Mouse (Mus musculus): ENCODE measurements around the gene Dab2ip. TPM values are rescaled to one million over a fixed set of nuclear protein-coding genes. Genes with fewer than 3 reads are reported as not detected.
A peak's percentile ranks its signal among the peaks of the same experiment; 100 is the strongest.

Dab2ip gene
- polyA plus RNA-seq, 1 experiment from 2014 or later: 68.1 TPM

DNA sequence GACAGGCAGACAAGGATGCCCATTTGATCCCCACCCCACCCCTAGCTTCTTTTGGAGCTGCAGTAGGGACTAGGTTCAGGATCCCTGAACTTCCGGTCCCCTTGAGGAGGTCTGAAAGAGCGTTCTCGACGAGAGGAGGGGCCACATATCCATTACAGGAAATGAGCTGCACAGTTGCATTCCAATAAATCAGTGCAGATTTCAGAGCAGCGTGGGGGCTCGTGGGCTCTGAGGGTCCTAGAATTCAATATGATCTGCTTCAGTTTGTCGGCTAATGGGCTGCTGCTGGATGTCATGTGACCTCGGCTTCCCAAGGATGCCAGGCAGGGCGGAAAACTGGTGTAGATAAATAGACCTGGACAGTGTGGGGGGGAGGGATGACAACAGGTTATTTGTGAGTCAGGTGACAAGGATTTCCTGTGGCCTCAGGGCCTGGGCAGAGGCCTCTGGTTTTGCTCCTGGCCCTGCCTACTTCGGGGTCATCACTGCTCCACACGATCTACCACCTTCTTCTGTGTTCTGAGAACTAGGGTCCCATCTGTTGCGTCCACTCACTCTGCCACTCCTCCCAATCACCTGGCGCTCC is 181.7 kb downstream of the Dab2ip start:
- no peak overlapping the region for H3K4me2 ChIP-seq (replicated peaks)
- H3K4me1 ChIP-seq: peaks cover 21% of the 10 kb centered on the region
- no peaks in the 10 kb centered on the region for H3K9me3 ChIP-seq (replicated peaks)
- no peak overlapping the region for H3K27ac ChIP-seq
- WGBS: 63% methylated on average over 13 of the region's 13 CpGs
- no peak overlapping the region for H3K4me3 ChIP-seq
- no peaks in the 10 kb centered on the region for H3K27me3 ChIP-seq
- no peak overlapping the region for H3K9ac ChIP-seq
- no peak for ATAC-seq (ENCODE audit: low FRiP score)
- no peaks in the 10 kb centered on the region for H3K36me3 ChIP-seq

- no peaks in the 10 kb centered on the region for H3K9me3 ChIP-seq (replicated peaks)
- no peak for ATAC-seq (ENCODE audit: low FRiP score)
- H3K9ac ChIP-seq: no peak overlapping the region
- H3K4me1 ChIP-seq: peaks cover 36% of the 10 kb centered on the region
- no peak overlapping the region for H3K27ac ChIP-seq
- H3K27me3 ChIP-seq: no peaks in the 10 kb centered on the region
- H3K36me3 ChIP-seq: no peaks in the 10 kb centered on the region
- H3K4me3 ChIP-seq: no peak overlapping the region
- 87% methylated on average over 10 of the region's 10 CpGs for WGBS
- no peak overlapping the region for H3K4me2 ChIP-seq (replicated peaks)
These were observed 187.8 kb downstream of the Dab2ip start for GRCm38 (mm10) chr2:35745876-35746275.

GRCm38 (mm10) chr2:35746638-35747037 is 188.6 kb downstream of the Dab2ip start:
- no peak overlapping the region for H3K27ac ChIP-seq
- 0 out of 2 replicates have a peak, but pooled peaks have one; percentile 33 for ATAC-seq (ENCODE audit: low FRiP score)
- no peak overlapping the region for H3K9ac ChIP-seq
- no peaks in the 10 kb centered on the region for H3K27me3 ChIP-seq
- H3K4me3 ChIP-seq: no peak overlapping the region
- no peak overlapping the region for H3K4me2 ChIP-seq (replicated peaks)
- no peaks in the 10 kb centered on the region for H3K9me3 ChIP-seq (replicated peaks)
- H3K4me1 ChIP-seq: peaks cover 34% of the 10 kb centered on the region
- WGBS: 29% methylated on average over 5 of the region's 7 CpGs
- no peaks in the 10 kb centered on the region for H3K36me3 ChIP-seq

DNA sequence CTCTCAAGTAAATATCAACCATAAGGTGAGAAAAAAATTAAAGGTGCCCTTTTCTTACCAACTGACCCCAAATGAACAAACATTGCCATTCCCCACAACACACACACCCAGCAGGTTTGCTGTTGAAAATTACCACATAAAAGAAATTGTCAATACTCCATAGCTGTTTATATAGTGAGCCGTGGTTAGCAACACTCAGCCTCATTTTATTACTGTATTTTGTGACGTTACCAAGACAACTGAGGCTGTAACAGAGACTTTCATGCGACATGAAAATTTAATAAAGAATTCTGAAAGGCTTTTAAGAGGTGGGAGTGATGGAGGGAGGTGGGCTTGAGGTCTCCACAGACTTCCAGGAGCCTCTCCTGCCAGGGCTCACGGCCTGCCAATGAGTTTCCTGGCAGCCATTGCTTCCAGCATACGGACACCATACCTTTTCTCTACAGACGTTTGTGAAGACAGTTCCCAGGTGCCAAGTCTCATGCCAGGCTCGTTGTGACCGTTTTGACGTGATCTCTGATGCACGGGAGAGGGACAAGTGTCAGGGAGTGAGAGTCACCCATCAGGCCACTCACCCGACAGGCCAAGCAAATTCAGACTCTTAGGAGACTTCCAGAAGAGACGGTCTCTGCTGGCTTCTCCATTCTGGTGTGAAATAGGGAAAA is 189.4 kb downstream of the Dab2ip start:
- 79% methylated on average over 12 of the region's 12 CpGs for WGBS
- H3K4me1 ChIP-seq: peaks cover 36% of the 10 kb centered on the region

DNA sequence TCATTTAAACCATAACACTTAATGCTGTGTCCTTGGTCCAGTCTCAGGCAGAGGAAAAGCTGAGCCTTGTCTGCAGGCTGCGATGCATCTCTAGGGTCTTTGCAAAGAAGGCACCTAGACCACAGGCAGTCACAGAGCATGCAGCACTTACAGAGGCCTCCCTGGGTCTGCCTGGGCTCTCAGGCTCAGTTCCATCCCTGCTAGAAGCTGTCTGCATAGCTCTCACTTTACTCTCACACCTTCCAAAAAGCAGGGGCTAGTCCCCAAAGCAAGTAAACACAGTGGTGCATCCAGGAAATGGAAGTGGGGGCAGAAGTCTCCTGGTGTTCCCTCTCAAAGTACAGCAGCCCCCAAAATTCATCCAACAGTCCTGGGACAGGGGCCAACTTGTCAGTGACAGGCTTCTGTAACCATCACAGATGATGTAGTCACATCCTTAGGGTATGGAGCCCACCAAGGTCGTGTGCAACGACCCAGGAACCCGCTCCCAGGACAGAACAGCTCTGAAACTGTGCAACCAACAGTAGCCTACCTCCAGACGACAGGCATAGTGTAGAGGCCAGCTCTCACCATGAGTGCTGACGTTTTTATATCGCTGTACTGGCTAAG is 192.6 kb downstream of the Dab2ip start:
- H3K9me3 ChIP-seq (replicated peaks): no peaks in the 10 kb centered on the region
- H3K4me3 ChIP-seq: no peak overlapping the region
- 64% methylated on average over 7 of the region's 7 CpGs for WGBS
- H3K4me1 ChIP-seq: peaks cover 36% of the 10 kb centered on the region
- H3K27ac ChIP-seq: no peak overlapping the region
- H3K4me2 ChIP-seq (replicated peaks): no peak overlapping the region
- no peaks in the 10 kb centered on the region for H3K36me3 ChIP-seq
- ATAC-seq (ENCODE audit: low FRiP score): no peak
- H3K27me3 ChIP-seq: no peaks in the 10 kb centered on the region
- no peak overlapping the region for H3K9ac ChIP-seq

More for the DNA sequence above, 189.4 kb downstream of the Dab2ip start:
- no peak overlapping the region for H3K27ac ChIP-seq
- no peaks in the 10 kb centered on the region for H3K36me3 ChIP-seq
- no peak overlapping the region for H3K9ac ChIP-seq
- no peaks in the 10 kb centered on the region for H3K27me3 ChIP-seq
- ATAC-seq (ENCODE audit: low FRiP score): no peak
- no peak overlapping the region for H3K4me2 ChIP-seq (replicated peaks)
- no peaks in the 10 kb centered on the region for H3K9me3 ChIP-seq (replicated peaks)
- H3K4me3 ChIP-seq: no peak overlapping the region

- 83% methylated on average over 18 of the region's 18 CpGs for WGBS
- H3K9ac ChIP-seq: no peak overlapping the region
- no peak overlapping the region for H3K4me3 ChIP-seq
- H3K9me3 ChIP-seq (replicated peaks): no peaks in the 10 kb centered on the region
- H3K36me3 ChIP-seq: no peaks in the 10 kb centered on the region
- no peaks in the 10 kb centered on the region for H3K27me3 ChIP-seq
- H3K4me1 ChIP-seq: peaks cover 29% of the 10 kb centered on the region
- H3K27ac ChIP-seq: no peak overlapping the region
- H3K4me2 ChIP-seq (replicated peaks): no peak overlapping the region
- no peak for ATAC-seq (ENCODE audit: low FRiP score)
These were observed 193.9 kb downstream of the Dab2ip start for GRCm38 (mm10) chr2:35751781-35752505.

DNA sequence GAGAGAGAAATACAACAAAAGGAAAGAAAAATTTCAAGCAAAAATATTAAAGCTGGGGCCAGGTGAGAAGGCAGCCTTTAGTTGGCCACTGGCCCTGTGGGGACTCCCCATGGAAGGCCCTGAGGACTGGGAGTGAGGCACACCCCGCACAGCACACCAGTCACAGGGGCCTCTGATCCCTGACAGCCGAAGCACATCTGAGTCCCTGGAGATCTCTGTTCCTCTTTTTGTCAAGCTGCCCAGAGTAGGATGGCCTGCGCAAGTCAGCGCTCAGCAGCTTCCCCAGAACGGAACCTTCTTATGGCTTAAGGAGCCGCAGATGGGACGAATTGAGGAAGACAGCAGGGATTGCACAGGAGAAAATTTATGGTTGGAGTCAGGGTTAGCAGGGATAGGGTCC is 198.4 kb downstream of the Dab2ip start:
- WGBS: 73% methylated on average over 7 of the region's 7 CpGs
- no peaks in the 10 kb centered on the region for H3K9me3 ChIP-seq (replicated peaks)
- no peaks in the 10 kb centered on the region for H3K36me3 ChIP-seq
- H3K27me3 ChIP-seq: no peaks in the 10 kb centered on the region
- no peak overlapping the region for H3K9ac ChIP-seq
- H3K4me3 ChIP-seq: no peak overlapping the region
- ATAC-seq (ENCODE audit: low FRiP score): no peak
- peaks cover 14% of the 10 kb centered on the region; the same call in 1 of the 2 replicates for H3K4me1 ChIP-seq
- no peak overlapping the region for H3K4me2 ChIP-seq (replicated peaks)
- no peak overlapping the region for H3K27ac ChIP-seq

DNA sequence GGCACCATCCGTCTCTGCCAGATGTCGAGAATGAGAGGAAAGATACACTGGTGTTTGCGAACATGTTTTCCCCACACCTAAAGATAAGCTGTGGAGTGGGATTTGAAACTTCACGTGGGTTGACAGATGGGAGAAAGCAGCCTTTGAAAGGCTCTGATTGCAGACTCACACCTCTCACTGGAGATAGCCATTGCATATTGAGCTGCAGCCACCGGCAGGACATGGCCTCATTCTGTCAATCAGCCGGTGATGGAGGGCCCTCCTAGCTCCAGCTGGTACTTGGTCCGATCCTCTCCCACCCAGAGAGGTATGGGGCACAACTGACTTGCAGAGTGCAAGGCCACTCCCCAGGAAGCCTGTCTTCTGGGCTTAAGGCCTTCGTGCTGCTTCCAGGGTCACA is 202.3 kb downstream of the Dab2ip start:
- Histone ChIP-seq H3K4me2 (replicated peaks) (no peak overlapping the region), H3K36me3 (no peaks in the 10 kb centered on the region), H3K27me3 (no peaks in the 10 kb centered on the region), H3K9me3 (replicated peaks) (no peaks in the 10 kb centered on the region), H3K4me3 (no peak overlapping the region), H3K27ac (peak overlapping the region; percentile 25; the same call in 1 of the 2 replicates), H3K9ac (no peak overlapping the region), H3K4me1 (peaks cover 10% of the 10 kb centered on the region; the same call in 1 of the 2 replicates)
- 62% methylated on average over 8 of the region's 8 CpGs for WGBS
- ATAC-seq (ENCODE audit: low FRiP score): no peak

DNA sequence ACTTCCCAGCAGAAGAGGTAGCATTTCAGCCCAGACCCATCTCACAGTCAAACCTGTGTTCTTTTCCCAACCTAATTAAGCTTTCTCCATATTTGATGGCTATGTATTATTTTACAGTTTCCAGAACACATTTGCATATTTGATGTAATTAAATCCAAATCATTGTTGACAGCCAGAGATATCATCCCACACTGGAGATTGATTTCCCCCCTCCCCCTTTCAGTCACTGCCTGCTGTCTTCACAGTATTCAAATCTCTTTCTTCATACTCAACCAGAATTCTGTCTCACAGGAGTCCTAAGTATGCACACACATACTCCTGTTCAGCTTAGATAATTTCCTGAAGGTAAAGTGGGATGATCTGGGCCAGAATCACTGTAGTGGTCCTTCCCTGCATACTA is 202.8 kb downstream of the Dab2ip start:
- Histone ChIP-seq H3K4me1 (peaks cover 10% of the 10 kb centered on the region; the same call in 1 of the 2 replicates), H3K27ac (no peak overlapping the region), H3K4me3 (no peak overlapping the region), H3K9ac (no peak overlapping the region), H3K36me3 (no peaks in the 10 kb centered on the region), H3K9me3 (replicated peaks) (no peaks in the 10 kb centered on the region), H3K27me3 (no peaks in the 10 kb centered on the region), H3K4me2 (replicated peaks) (no peak overlapping the region)
- peak; percentile 32; the same call in 1 of the 2 replicates for ATAC-seq (ENCODE audit: low FRiP score)

- no peak overlapping the region for H3K9ac ChIP-seq
- no peaks in the 10 kb centered on the region for H3K27me3 ChIP-seq
- H3K27ac ChIP-seq: no peak overlapping the region
- H3K36me3 ChIP-seq: no peaks in the 10 kb centered on the region
- H3K4me2 ChIP-seq (replicated peaks): no peak overlapping the region
- no peaks in the 10 kb centered on the region for H3K9me3 ChIP-seq (replicated peaks)
- peaks cover 13% of the 10 kb centered on the region for H3K4me1 ChIP-seq
- no peak overlapping the region for H3K4me3 ChIP-seq
- 0 out of 2 replicates have a peak, but pooled peaks have one; percentile 14 for ATAC-seq (ENCODE audit: low FRiP score)
- 90% methylated on average over 5 of the region's 5 CpGs for WGBS
These were observed 203.4 kb downstream of the Dab2ip start for GRCm38 (mm10) chr2:35761458-35761857.

- H3K4me3 ChIP-seq: no peak overlapping the region
- peaks cover 27% of the 10 kb centered on the region for H3K4me1 ChIP-seq
- H3K27me3 ChIP-seq: no peaks in the 10 kb centered on the region
- no peaks in the 10 kb centered on the region for H3K36me3 ChIP-seq
- no peak overlapping the region for H3K9ac ChIP-seq
- H3K27ac ChIP-seq: no peak overlapping the region
- H3K4me2 ChIP-seq (replicated peaks): no peak overlapping the region
- ATAC-seq (ENCODE audit: low FRiP score): no peak
- WGBS: 88% methylated on average over 7 of the region's 7 CpGs
- H3K9me3 ChIP-seq (replicated peaks): no peaks in the 10 kb centered on the region
These were observed 205.8 kb downstream of the Dab2ip start for GRCm38 (mm10) chr2:35763818-35764217.

GRCm38 (mm10) chr2:35764328-35764727 is 206.3 kb downstream of the Dab2ip start:
- no peak overlapping the region for H3K4me2 ChIP-seq (replicated peaks)
- peaks cover 29% of the 10 kb centered on the region for H3K4me1 ChIP-seq
- no peaks in the 10 kb centered on the region; the same call in 1 of the 2 replicates for H3K27me3 ChIP-seq
- no peaks in the 10 kb centered on the region for H3K9me3 ChIP-seq (replicated peaks)
- 74% methylated on average over 8 of the region's 8 CpGs for WGBS
- H3K36me3 ChIP-seq: no peaks in the 10 kb centered on the region
- H3K27ac ChIP-seq: no peak overlapping the region
- ATAC-seq (ENCODE audit: low FRiP score): no peak
- no peak overlapping the region for H3K9ac ChIP-seq
- H3K4me3 ChIP-seq: no peak overlapping the region

All from hindbrain, embryonic 12.5 days (tissue).